Mouse (Mus musculus): ENCODE measurements around the gene Gfy. TPM values are rescaled to one million over a fixed set of nuclear protein-coding genes. Genes with fewer than 3 reads are reported as not detected.
"Not testable (repeated sequence)": the region's sequence is repeated elsewhere in the genome, so short reads cannot be mapped to it uniquely, and the experiment has no call there.

Gfy gene
- total and polyA plus RNA-seq, 2 experiments from 2014 or later = not detected

DNA sequence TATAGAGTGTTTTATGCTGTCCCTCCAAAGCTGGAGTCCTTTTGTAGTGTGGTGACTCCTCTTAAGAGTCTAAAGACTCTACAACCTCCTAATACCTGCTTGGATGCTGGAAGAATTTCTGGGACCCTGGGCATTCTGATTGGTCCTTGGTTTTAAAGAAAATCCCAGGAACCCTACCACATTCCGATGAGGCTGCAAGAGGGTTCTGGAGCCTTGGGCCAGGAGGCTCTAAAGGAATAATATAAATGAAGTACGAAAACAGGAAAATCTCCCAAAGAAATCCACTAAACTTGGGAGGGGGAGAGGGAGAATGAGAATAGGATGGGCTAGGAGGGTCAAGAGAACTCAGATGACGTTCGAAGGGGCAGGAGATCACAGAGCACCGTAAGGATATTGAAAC lies 25.8 kb downstream of the Gfy start:
- peaks cover 7% of the 10 kb centered on the region; the same call in 1 of the 2 replicates for H3K4me1 ChIP-seq (ENCODE audit: insufficient read depth, low read length)
- 2% methylated on average over 5 of the region's 5 CpGs for whole genome bisulfite sequencing
- H3K4me2 ChIP-seq (ENCODE audit: low read depth, low read length) = peak overlapping the region; percentile 89
- TF ChIP-seq CTCF (IDR thresholded peaks at IDR 0.05; ENCODE audit: low read depth) = no peak
- peak overlapping the region; percentile 52 for H3K4me3 ChIP-seq (ENCODE audit: low read length)
- ATAC-seq (0 out of 2 replicates have a peak, but pooled peaks have one; percentile 8), DNase-seq (ENCODE audit: low spot score) (no peak)
- H3K9me3 ChIP-seq (ENCODE audit: low read length) = no peaks in the 10 kb centered on the region
- H3K27me3 ChIP-seq (ENCODE audit: insufficient read depth, low read length) = no peaks in the 10 kb centered on the region
- H3K36me3 ChIP-seq (ENCODE audit: insufficient read depth, low read length) = no peaks in the 10 kb centered on the region
- H3K9ac ChIP-seq (replicated peaks; ENCODE audit: low read length) = peak overlapping the region; percentile 64
- H3K27ac ChIP-seq = peak overlapping the region; percentile 88

DNA sequence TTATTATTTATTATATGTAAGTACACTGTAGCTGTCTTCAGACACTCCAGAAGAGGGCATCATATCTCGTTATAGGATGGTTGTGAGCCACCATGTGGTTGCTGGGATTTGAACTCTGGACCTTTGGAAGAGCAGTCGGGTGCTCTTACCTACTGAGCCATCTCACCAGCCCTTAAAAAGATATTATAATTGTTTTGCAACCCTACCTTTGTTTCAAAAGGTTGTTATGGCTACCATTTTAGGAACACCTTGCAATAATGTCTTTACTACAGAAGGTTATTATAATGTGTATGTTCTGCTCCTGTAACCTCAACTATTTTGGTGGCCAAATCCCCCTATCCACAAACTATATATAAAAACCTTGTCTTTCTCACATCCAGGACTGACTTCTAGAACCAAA lies 26.3 kb downstream of the Gfy start:
- H3K4me2 ChIP-seq (ENCODE audit: low read depth, low read length); H3K27ac ChIP-seq; H3K36me3 ChIP-seq (ENCODE audit: insufficient read depth, low read length); DNase-seq (ENCODE audit: low spot score); ATAC-seq; H3K27me3 ChIP-seq (ENCODE audit: insufficient read depth, low read length); H3K4me1 ChIP-seq (ENCODE audit: insufficient read depth, low read length); H3K9ac ChIP-seq (replicated peaks; ENCODE audit: low read length); H3K9me3 ChIP-seq (ENCODE audit: low read length); H3K4me3 ChIP-seq (ENCODE audit: low read length): not testable (repeated sequence)
- WGBS = 93% methylated on average over 2 of the region's 2 CpGs

GRCm38 (mm10) chr7:45151303-45151702 lies 28.1 kb downstream of the Gfy start:
- no peak for TF ChIP-seq CTCF (IDR thresholded peaks at IDR 0.05; ENCODE audit: low read depth)
- DNase-seq (ENCODE audit: low spot score) (no peak), ATAC-seq (no peak)
- H3K4me1 ChIP-seq (ENCODE audit: insufficient read depth, low read length) = peaks cover 7% of the 10 kb centered on the region; the same call in 1 of the 2 replicates
- H3K9me3 ChIP-seq (ENCODE audit: low read length) = no peaks in the 10 kb centered on the region
- H3K36me3 ChIP-seq (ENCODE audit: insufficient read depth, low read length) = no peaks in the 10 kb centered on the region
- no peak overlapping the region for H3K9ac ChIP-seq (replicated peaks; ENCODE audit: low read length)
- no peak overlapping the region for H3K4me3 ChIP-seq (ENCODE audit: low read length)
- WGBS = 51% methylated on average over 11 of the region's 11 CpGs
- H3K27ac ChIP-seq = 0 out of 2 replicates have a peak overlapping the region, but pooled peaks have one; percentile 12
- H3K27me3 ChIP-seq (ENCODE audit: insufficient read depth, low read length) = no peaks in the 10 kb centered on the region
- H3K4me2 ChIP-seq (ENCODE audit: low read depth, low read length) = no peak overlapping the region

GRCm38 (mm10) chr7:45150321-45150720 lies 29.0 kb downstream of the Gfy start:
- no peak overlapping the region for H3K9ac ChIP-seq (replicated peaks; ENCODE audit: low read length)
- H3K4me2 ChIP-seq (ENCODE audit: low read depth, low read length) = no peak overlapping the region
- 74% methylated on average over 4 of the region's 4 CpGs for WGBS
- H3K27ac ChIP-seq = no peak overlapping the region
- H3K4me3 ChIP-seq (ENCODE audit: low read length) = no peak overlapping the region
- peaks cover 6% of the 10 kb centered on the region; the same call in 1 of the 2 replicates for H3K4me1 ChIP-seq (ENCODE audit: insufficient read depth, low read length)
- no peak for TF ChIP-seq CTCF (IDR thresholded peaks at IDR 0.05; ENCODE audit: low read depth)
- H3K27me3 ChIP-seq (ENCODE audit: insufficient read depth, low read length) = no peaks in the 10 kb centered on the region
- no peak for ATAC-seq
- no peaks in the 10 kb centered on the region for H3K9me3 ChIP-seq (ENCODE audit: low read length)
- H3K36me3 ChIP-seq (ENCODE audit: insufficient read depth, low read length) = no peaks in the 10 kb centered on the region; the same call in 1 of the 2 replicates
- no peak for DNase-seq (ENCODE audit: low spot score)

GRCm38 (mm10) chr7:45149545-45149944 lies 29.8 kb downstream of the Gfy start:
- no peak overlapping the region for H3K9ac ChIP-seq (replicated peaks; ENCODE audit: low read length)
- DNase-seq (ENCODE audit: low spot score) (no peak), ATAC-seq (no peak)
- H3K27me3 ChIP-seq (ENCODE audit: insufficient read depth, low read length) = no peaks in the 10 kb centered on the region
- no peak overlapping the region for H3K4me3 ChIP-seq (ENCODE audit: low read length)
- WGBS = 29% methylated on average over 6 of the region's 6 CpGs
- H3K27ac ChIP-seq = no peak overlapping the region
- H3K9me3 ChIP-seq (ENCODE audit: low read length) = no peaks in the 10 kb centered on the region
- no peak for TF ChIP-seq CTCF (IDR thresholded peaks at IDR 0.05; ENCODE audit: low read depth)
- H3K36me3 ChIP-seq (ENCODE audit: insufficient read depth, low read length) = no peaks in the 10 kb centered on the region; the same call in 1 of the 2 replicates
- H3K4me1 ChIP-seq (ENCODE audit: insufficient read depth, low read length) = peaks cover 4% of the 10 kb centered on the region; the same call in 1 of the 2 replicates
- H3K4me2 ChIP-seq (ENCODE audit: low read depth, low read length) = no peak overlapping the region

DNA sequence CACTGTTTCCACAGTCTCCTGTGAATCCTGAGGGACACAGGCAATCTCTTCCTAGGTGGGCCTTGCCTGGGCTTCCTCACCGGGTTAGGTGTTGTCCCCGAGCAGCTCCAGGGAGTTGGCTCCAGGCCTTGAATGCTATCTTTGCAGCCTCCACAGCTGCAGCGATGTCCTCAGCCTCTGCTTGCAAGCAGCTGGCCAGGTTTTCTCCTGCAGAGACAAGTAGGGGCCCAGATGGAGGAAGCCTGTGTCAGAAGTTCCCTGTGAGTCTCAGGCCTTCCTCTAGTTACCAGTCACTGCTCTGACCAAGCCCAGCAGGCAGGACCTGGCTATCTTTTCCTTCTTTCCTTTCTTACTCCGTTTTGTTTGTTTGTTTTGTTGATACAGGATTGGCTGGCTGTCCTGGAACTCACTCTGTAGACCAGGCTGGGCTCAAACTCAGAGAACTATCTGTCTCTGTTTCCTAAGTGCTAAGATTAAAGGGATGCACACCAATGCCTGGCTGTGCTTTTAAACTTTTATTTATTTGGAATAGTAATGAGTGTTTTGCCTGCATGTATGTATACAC lies 30.8 kb downstream of the Gfy start:
- ATAC-seq (no peak), DNase-seq (ENCODE audit: low spot score) (no peak)
- peaks cover 3% of the 10 kb centered on the region; the same call in 1 of the 2 replicates for H3K4me1 ChIP-seq (ENCODE audit: insufficient read depth, low read length)
- 62% methylated on average over 4 of the region's 4 CpGs for WGBS
- no peak overlapping the region for H3K27ac ChIP-seq
- no peaks in the 10 kb centered on the region for H3K27me3 ChIP-seq (ENCODE audit: insufficient read depth, low read length)
- H3K4me2 ChIP-seq (ENCODE audit: low read depth, low read length) = no peak overlapping the region
- TF ChIP-seq CTCF (IDR thresholded peaks at IDR 0.05; ENCODE audit: low read depth) = no peak
- no peak overlapping the region for H3K9ac ChIP-seq (replicated peaks; ENCODE audit: low read length)
- H3K36me3 ChIP-seq (ENCODE audit: insufficient read depth, low read length) = no peaks in the 10 kb centered on the region; the same call in 1 of the 2 replicates
- H3K4me3 ChIP-seq (ENCODE audit: low read length) = no peak overlapping the region
- no peaks in the 10 kb centered on the region for H3K9me3 ChIP-seq (ENCODE audit: low read length)

GRCm38 (mm10) chr7:45147899-45148298 lies 31.5 kb downstream of the Gfy start:
- H3K36me3 ChIP-seq (ENCODE audit: insufficient read depth, low read length) = no peaks in the 10 kb centered on the region; the same call in 1 of the 2 replicates

More at GRCm38 (mm10) chr7:45147899-45148298, 31.5 kb downstream of the Gfy start:
- Histone ChIP-seq H3K4me2 (ENCODE audit: low read depth, low read length) (no peak overlapping the region), H3K27ac (no peak overlapping the region), H3K4me3 (ENCODE audit: low read length) (no peak overlapping the region), H3K4me1 (ENCODE audit: insufficient read depth, low read length) (no peaks in the 10 kb centered on the region), H3K9me3 (ENCODE audit: low read length) (no peaks in the 10 kb centered on the region), H3K9ac (replicated peaks; ENCODE audit: low read length) (no peak overlapping the region), H3K27me3 (ENCODE audit: insufficient read depth, low read length) (no peaks in the 10 kb centered on the region)
- 87% methylated on average over 11 of the region's 11 CpGs for WGBS
- no peak for TF ChIP-seq CTCF (IDR thresholded peaks at IDR 0.05; ENCODE audit: low read depth)
- ATAC-seq = no peak
- DNase-seq (ENCODE audit: low spot score) = no peak
